Comparison of ENCODE assay signal across 19 mouse cellular contexts in genomic region chr6:34463582-34463981, GRCm38 (mm10). TPM values are rescaled to one million over a fixed set of nuclear protein-coding genes. Genes with fewer than 3 reads are reported as not detected.
"Had no signal": no experiment of that assay in that cellular context is flagged by ENCODE, and none has a peak within 500 bp of the region (broad histone marks: within the 10 kb centered on the region; RNA-seq: fewer than 3 reads in every experiment).

No protein-coding gene starts in this region.

- H3K4me2 ChIP-seq: liver, embryonic 15.5 days; lung, embryonic 15.5 days; midbrain, embryonic 11.5 days; midbrain, embryonic 13.5 days; midbrain, embryonic 15.5 days; neural tube, embryonic 12.5 days had no signal

- H3K27me3 ChIP-seq: midbrain, embryonic 13.5 days; midbrain, embryonic 15.5 days; neural tube, embryonic 12.5 days had no signal

- H3K4me3 ChIP-seq: liver, embryonic 15.5 days; lung, embryonic 15.5 days; megakaryocyte, embryonic 14.5 days; midbrain, embryonic 13.5 days; midbrain, embryonic 15.5 days; neural tube, embryonic 12.5 days had no signal

- DNase-seq: liver, postnatal 0 days; lung, adult 2 months; lung, postnatal 14 days; lung, postnatal 36 days; right cerebral cortex, postnatal 14 days; thymus, adult 2 months; thymus, postnatal 25 days; thymus, postnatal 4 days had no signal

- H3K36me3 ChIP-seq: liver, embryonic 15.5 days; lung, embryonic 15.5 days; midbrain, embryonic 13.5 days; midbrain, embryonic 15.5 days; neural tube, embryonic 12.5 days had no signal

RNA-seq across cellular contexts. Expression of gene Akr1b7, which starts 51.4 kb away (rescaled TPM):
- total RNA-seq: megakaryocyte progenitor cell, adult 5-6 weeks; neutrophil, adult 5-6 weeks had no signal
- polyA plus RNA-seq: lung, embryonic 15.5 days; macrophage; midbrain, embryonic 11.5 days; midbrain, embryonic 13.5 days; midbrain, embryonic 15.5 days; neural tube, embryonic 12.5 days; stomach, embryonic 14.5 days had no signal
